Mouse (Mus musculus): Measurements from ENCODE around the gene Mmgt2. TPM values are rescaled to one million over a fixed set of nuclear protein-coding genes. Genes with fewer than 3 reads are reported as not detected.

Mmgt2 gene
- total RNA-seq (2023), result 1 to 10 TPM; 7.2 to 9.7 TPM

DNA sequence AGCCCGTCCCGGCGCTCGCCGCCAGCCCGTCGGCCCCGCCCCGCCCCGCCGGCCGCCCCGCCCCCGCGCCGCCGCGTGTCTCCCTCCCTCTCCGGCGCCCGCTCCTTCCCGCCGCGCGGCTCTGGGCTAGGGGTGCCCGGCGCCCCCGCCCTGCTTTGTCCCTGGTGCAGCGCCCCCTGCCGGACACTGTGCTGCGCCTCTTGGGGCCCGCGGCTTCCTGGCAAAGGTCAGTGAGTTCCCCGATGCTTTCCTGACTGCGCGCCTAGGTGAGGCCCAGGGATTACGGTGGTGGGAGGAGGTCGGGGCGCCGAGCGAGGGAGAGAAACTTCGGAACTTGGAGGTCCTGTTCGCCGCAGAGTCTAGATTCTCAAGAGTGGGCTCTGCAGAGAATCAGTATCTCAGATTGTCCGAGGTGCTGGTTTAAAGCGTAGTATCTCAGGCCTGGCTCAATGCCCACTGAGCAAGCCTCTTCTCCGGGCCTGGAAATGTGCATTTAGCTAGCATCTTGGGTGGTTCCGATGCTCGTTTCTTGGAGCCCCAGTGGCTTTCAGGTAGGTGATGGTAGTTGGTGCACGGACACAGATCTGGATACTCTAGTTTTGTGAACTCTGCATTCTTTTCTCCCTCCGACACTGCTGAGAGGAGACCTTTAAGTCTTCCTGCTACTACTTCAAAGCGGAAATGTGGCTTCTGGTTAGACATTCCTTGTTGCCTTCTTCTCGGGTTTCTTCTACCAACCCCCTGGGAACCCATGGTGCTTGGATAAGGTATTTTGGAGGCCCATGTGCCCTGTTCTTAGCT is at the start of gene Mmgt2:
TSS of gene Mmgt2 (plus strand) at position 74 of the 801 bp plus-strand sequence.

DNA sequence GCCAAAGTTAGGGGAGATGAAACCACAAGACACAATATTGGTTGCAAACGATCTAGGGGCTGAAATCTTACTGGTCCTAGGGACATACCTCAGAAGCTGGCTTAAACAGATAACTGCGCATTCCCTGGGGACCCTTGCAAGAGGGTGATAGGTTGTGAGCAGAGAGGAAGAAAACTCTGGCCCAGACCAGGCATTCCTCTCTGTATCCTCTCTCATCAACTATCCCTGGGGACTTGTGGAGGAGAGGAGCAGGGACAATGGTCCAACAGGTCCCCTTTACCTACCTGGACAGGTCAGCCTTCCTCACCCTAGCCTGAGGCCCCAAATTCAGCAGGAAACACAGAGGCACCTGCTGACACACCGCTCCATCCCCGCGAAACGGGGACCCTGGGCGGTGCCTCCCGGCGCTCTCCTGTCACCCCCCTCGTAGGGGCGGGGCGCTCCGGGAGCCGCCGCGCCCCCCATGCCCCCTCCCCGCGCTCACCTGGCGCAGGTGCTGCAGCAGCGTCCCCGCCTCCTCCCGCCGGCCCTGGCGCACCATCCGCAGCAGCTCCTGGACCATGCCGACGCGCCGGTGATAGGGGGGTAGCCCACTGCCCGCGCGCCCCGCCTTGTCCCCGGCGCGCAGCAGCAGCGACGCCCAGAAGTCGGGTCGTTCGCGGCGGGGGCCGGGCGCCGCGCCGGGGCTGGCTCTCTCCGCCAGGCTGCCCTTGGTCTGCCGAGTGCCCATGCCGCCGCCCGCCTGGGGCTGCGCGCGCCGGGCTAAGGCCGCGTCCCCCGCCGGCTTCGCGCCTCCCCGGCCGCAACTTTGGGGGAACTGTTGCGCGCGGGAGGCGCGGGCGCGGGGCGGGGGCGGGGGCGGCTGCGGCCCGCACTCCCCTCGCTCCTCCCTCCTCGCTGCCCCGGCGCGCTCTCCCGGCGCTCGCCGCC is 538 bp upstream of the Mmgt2 start, which contains the start of gene Lrrc75a:
TSS of gene Lrrc75a (minus strand) at position 863 of the 930 bp plus-strand sequence.

Other genes with a start within 250 kb of the Mmgt2 start
- gene Pigl, start 190.2 kb upstream of the Mmgt2 start, total RNA-seq (2023), result 10 to 100 TPM in 1 of 2 experiments, 1 to 10 TPM in 1; 9.9 to 11.9 TPM
- gene Ncor1, start 190.1 kb upstream of the Mmgt2 start, total RNA-seq (2023), result 100 to 1,000 TPM; 417 to 432 TPM
- 1 to 10 TPM; 3.2 to 6.9 TPM for gene Cenpv, start 109.4 kb upstream of the Mmgt2 start, total RNA-seq (2023)
- gene Ubb, start 97.5 kb upstream of the Mmgt2 start, total RNA-seq (2023), result 1,000 to 10,000 TPM; 1,421 to 1,551 TPM
- gene Trpv2, start 74.2 kb upstream of the Mmgt2 start, total RNA-seq (2023), result 10 to 100 TPM; 48.4 to 52.5 TPM
- gene Lrrc75a, start 141 bp upstream of the Mmgt2 start, total RNA-seq (2023), result 1 to 10 TPM; 2.9 to 3.1 TPM
- under 1 TPM in 1 of 2 experiments, not detected in 1; 0.37 TPM for gene Zfp287, start 83.2 kb downstream of the Mmgt2 start, total RNA-seq (2023)
- not detected for gene Gm10428, start 104.4 kb downstream of the Mmgt2 start, total RNA-seq (2023)
- under 1 TPM in 1 of 2 experiments, not detected in 1; 0.97 TPM for gene Zfp286, start 140.8 kb downstream of the Mmgt2 start, total RNA-seq (2023)
- 10 to 100 TPM; 14.4 to 16.5 TPM for gene Trim16, start 171.6 kb downstream of the Mmgt2 start, total RNA-seq (2023)
- 1 to 10 TPM; 1.0 to 2.3 TPM for gene Fbxw10, start 198.4 kb downstream of the Mmgt2 start, total RNA-seq (2023)
- 1 to 10 TPM; 9.2 to 9.9 TPM for gene Tvp23b, start 230.8 kb downstream of the Mmgt2 start, total RNA-seq (2023)